Mouse (Mus musculus) erythroblast, embryonic 14.5 days (primary cell): ENCODE results near the gene Dct.

Experiments used
- GATA1 ChIP-seq: IDR thresholded peaks from 2 replicates; pipeline ENCODE4 v1.6.1; 2012; ENCODE audit warnings: low read length, inconsistent platforms, mixed read lengths
- TAL1 ChIP-seq: IDR thresholded peaks from 3 replicates; pipeline ENCODE4 v1.6.1; 2012; ENCODE audit warnings: low read length, inconsistent platforms, mixed read lengths

- TF ChIP-seq TAL1 (no peak), GATA1 (no peak)
These were observed 1.6 kb downstream of the Dct start for GRCm38 (mm10) chr14:118050431-118050830.
